Mouse (Mus musculus) small intestine, adult 2 months (tissue): Measurements from ENCODE around the gene Sh2d6. TPM values are rescaled to one million over a fixed set of nuclear protein-coding genes. Genes with fewer than 3 reads are reported as not detected.

ENCODE experiments used
- H3K27ac ChIP-seq: fragments of 200-500 bp; 2 replicates; pipeline ENCODE4 v1.5.1; 2012; ENCODE audit warnings: low read depth, low read length, control low read depth, inconsistent platforms; ENCODE audit not compliant: insufficient read depth
- H3K27me3 ChIP-seq: fragments of 200-500 bp; 2 replicates; pipeline ENCODE4 v1.6.1; 2012; ENCODE audit warnings: mild to moderate bottlenecking, moderate library complexity, low read length, inconsistent platforms; ENCODE audit not compliant: control insufficient read depth, insufficient read depth
- H3K36me3 ChIP-seq: fragments of 200-500 bp; 2 replicates; pipeline ENCODE4 v1.6.1; 2012; ENCODE audit warnings: mild to moderate bottlenecking, low read length, control low read depth, inconsistent platforms; ENCODE audit not compliant: control insufficient read depth, insufficient read depth
- H3K4me1 ChIP-seq: fragments of 200-500 bp; 2 replicates; pipeline ENCODE4 v1.6.1; 2012; ENCODE audit warnings: low read length, inconsistent platforms, mixed read lengths; ENCODE audit not compliant: control insufficient read depth, insufficient read depth, insufficient read length
- H3K4me3 ChIP-seq: fragments of 200-500 bp; 2 replicates; pipeline ENCODE4 v1.5.1; 2012; ENCODE audit warnings: low read depth, mild to moderate bottlenecking, control low read depth, inconsistent platforms, low read length, moderate library complexity
- CTCF ChIP-seq: fragments of 200-500 bp; IDR thresholded peaks from 2 replicates; pipeline ENCODE4 v1.5.1; 2012; ENCODE audit warnings: low read depth, mild to moderate bottlenecking, control low read depth, inconsistent platforms, low read length, moderate library complexity, mixed read lengths; ENCODE audit not compliant: insufficient replicate concordance, insufficient read length; ENCODE audit errors: extremely low read depth
- POLR2A ChIP-seq: fragments of 200-500 bp; IDR thresholded peaks from 2 replicates; pipeline ENCODE4 v1.6.1; 2012; ENCODE audit warnings: low read depth, mild to moderate bottlenecking, control low read depth, inconsistent platforms, low read length, moderate library complexity
- WGBS: fragments of 180-500 bp; shearing (Covaris S2); methylation state at CpG from one replicate; pipeline ENCODE4 v1.1.7; 2018; 5-methylcytosine and 5-hydroxymethylcytosine counted together
- polyA plus RNA-seq: library from polyadenylated mRNA; depleted of rRNA; stranded (reverse); fragments of >200 nt; gene quantifications from 2 replicates; pipeline ENCODE4 v1.2.3, GENCODE M21; 2012

Gene Sh2d6
- polyA plus RNA-seq, 1 experiment: 22.2 TPM

DNA sequence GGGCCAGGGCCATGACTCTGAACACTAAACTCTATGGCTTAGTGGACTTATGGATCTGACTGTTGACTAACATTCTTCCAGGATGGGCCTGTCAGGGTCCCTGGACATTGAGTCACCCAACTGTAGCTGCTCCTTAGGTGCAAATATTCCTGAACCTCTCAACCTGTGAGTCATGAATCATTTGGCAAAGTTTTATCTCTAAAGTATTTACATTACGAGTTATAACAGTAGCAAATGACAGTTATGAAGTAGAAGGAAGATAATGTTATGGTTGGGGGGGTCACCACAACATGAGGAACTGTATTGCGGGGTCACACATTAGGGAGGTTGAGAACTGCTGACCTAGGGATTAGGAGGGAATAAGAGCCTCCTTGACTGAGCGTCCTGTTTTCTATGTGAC lies 26.4 kb upstream of the Sh2d6 start:
- 34% methylated on average over 3 of the region's 3 CpGs for WGBS
- H3K4me1 ChIP-seq: peaks cover 33% of the 10 kb centered on the region
- no peaks in the 10 kb centered on the region for H3K27me3 ChIP-seq
- no peak overlapping the region for H3K4me3 ChIP-seq
- no peak overlapping the region for H3K27ac ChIP-seq
- no peak for TF ChIP-seq POLR2A
- no peaks in the 10 kb centered on the region for H3K36me3 ChIP-seq

DNA sequence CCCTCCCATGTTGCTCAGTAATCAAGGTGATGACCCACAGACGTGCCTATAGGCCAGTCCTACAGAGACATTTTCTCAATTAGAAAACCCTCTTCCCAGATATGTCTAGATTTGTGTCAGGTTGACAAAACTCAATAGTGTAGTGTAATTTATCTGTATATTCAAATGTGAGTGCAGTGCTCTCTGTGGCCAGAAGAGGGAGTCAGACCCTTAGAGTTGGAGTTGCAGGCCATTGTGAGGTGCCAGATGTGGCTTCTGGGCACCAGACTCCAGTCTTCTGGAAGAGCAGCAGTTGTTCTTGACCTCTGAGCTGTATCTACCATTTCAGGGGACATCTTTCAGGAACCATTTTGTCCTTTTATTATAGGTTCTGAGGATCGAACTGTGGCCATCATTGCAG lies 25.6 kb upstream of the Sh2d6 start:
- H3K4me3 ChIP-seq: no peak overlapping the region
- 99% methylated on average over 2 of the region's 2 CpGs for WGBS
- TF ChIP-seq CTCF (peak; percentile 20; the same call in 1 of the 2 replicates), POLR2A (no peak)

DNA sequence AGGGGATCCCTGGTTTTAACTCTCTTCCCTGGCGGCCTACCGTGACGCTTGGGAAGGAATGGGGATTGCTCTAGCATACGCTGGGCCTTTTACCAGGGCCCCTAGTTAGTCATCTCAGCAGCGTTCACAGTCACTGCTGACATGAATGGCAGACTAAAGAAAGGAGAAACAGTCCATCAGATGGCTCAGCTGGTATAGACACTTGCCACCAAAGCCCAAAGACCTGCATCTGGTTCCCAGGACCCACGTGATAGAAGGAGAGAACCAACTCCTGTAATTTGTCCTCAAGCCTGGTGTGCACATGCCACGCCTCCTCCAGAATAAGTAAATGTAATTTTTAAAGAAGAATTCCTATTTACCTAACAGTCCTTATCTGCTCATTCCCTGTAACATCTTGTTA lies 23.9 kb upstream of the Sh2d6 start:
- Histone ChIP-seq H3K27ac (no peak overlapping the region), H3K36me3 (no peaks in the 10 kb centered on the region), H3K4me3 (no peak overlapping the region), H3K4me1 (peaks cover 22% of the 10 kb centered on the region), H3K27me3 (no peaks in the 10 kb centered on the region)
- TF ChIP-seq POLR2A (no peak), CTCF (no peak)
- WGBS: 86% methylated on average over 7 of the region's 7 CpGs

More for the DNA sequence above, 25.6 kb upstream of the Sh2d6 start:
- Histone ChIP-seq H3K27me3 (no peaks in the 10 kb centered on the region), H3K4me1 (peaks cover 33% of the 10 kb centered on the region), H3K27ac (no peak overlapping the region), H3K36me3 (no peaks in the 10 kb centered on the region)

DNA sequence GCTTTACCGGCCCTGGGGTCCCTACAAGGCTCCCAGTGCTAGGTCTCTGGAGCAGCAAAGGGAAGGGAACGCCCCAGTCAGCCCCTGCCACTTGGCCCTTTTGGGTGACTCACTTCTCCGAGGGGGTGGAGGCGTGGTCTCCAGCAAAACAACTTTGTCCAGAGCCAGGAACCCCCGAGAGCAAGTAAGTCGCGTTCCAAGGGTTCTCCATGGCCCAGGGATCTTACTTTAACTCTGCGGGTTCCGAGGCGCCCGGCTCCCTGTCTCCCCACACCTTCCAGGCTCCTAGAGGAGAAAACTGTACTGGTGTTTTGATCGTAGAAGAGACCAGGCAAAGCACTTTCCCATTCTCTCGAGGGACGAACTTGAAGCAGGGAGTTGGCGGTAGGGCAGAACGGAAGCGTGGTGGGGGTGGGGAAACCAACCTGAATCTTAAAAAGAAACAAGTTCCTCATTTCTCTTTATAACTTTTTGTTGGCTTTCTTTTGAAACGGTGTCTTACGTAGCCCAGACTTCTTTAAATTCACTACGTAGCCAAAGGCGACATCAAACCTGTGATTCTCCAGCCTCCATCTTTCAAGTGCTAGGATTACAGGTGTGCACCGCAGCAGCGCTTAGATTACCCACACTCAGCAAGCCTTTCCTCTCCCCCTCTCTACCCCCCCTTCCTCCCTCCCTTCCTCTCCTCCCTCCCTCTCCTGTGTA lies 22.9 kb upstream of the Sh2d6 start, which contains the start of gene Capg:
Capg (plus strand) TSS at position 109 of the 705 bp plus-strand sequence.
- Histone ChIP-seq H3K27me3 (no peaks in the 10 kb centered on the region), H3K27ac (peak within 1 kb of the TSS; percentile 45), H3K36me3 (no peaks in the 10 kb centered on the region), H3K4me1 (peaks cover 13% of the 10 kb centered on the region; the same call in 1 of the 2 replicates), H3K4me3 (peak within 1 kb of the TSS; percentile 56)
- TF ChIP-seq CTCF (no peak), POLR2A (peak; percentile 62; the same call in 1 of the 2 replicates)
- 29% methylated on average over 23 of the region's 23 CpGs for WGBS

DNA sequence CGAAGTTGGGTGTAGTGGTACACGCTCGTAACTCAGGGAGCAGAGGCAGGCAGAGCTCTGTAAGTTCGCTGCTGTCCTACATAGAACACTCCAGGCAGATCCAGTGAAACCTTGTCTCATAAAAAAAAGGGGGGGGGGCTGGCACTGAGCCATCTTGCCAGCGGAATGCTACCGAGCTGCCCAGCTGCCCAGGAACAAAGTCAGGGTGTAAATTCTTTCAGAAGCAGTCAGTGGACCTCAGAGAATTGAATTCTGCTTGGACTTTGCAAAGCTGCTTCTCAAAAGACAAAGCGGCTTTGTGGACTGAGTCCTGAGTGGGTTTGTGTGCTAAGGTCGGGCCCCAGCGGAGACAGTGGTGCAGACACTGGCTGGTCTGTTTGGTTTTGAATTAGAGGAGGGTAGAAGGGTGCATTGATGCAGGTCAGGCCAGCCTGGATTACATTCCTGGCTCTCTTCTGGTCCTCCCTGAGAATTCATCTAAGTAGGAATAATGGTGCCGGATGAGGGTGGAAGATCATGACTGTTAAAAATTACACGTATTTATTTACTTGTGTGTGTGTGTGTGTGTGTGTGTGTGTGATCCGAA lies 21.9 kb upstream of the Sh2d6 start:
- WGBS: 64% methylated on average over 12 of the region's 12 CpGs
- H3K27ac ChIP-seq: no peak overlapping the region
- no peak for TF ChIP-seq POLR2A
- TF ChIP-seq CTCF: no peak
- peaks cover 6% of the 10 kb centered on the region; the same call in 1 of the 2 replicates for H3K4me1 ChIP-seq
- H3K27me3 ChIP-seq: no peaks in the 10 kb centered on the region
- no peaks in the 10 kb centered on the region for H3K36me3 ChIP-seq
- no peak overlapping the region for H3K4me3 ChIP-seq

- peak overlapping the region; percentile 7; the same call in 1 of the 2 replicates for H3K27ac ChIP-seq
- H3K36me3 ChIP-seq: no peaks in the 10 kb centered on the region
- peaks cover 9% of the 10 kb centered on the region for H3K4me1 ChIP-seq
- no peaks in the 10 kb centered on the region for H3K27me3 ChIP-seq
- peak overlapping the region; percentile 79 for H3K4me3 ChIP-seq
- under 1% methylated on average over 16 of the region's 16 CpGs for WGBS
- TF ChIP-seq CTCF (no peak), POLR2A (peak; percentile 86)
Observed at GRCm38 (mm10) chr6:72538562-72539031, 17.1 kb upstream of the Sh2d6 start.

GRCm38 (mm10) chr6:72537998-72538500 lies 16.5 kb upstream of the Sh2d6 start:
- no peaks in the 10 kb centered on the region for H3K27me3 ChIP-seq
- 48% methylated on average over 10 of the region's 10 CpGs for WGBS
- no peaks in the 10 kb centered on the region for H3K36me3 ChIP-seq
- H3K27ac ChIP-seq: peak overlapping the region; percentile 7; the same call in 1 of the 2 replicates
- H3K4me1 ChIP-seq: peaks cover 9% of the 10 kb centered on the region
- peak overlapping the region; percentile 79 for H3K4me3 ChIP-seq
- no peak for TF ChIP-seq POLR2A
- TF ChIP-seq CTCF: no peak
